Mouse (Mus musculus) thymus, adult 18-20 months (tissue): ENCODE measurements around the gene Ctnnd2.

Experiments
- DNase-seq, 2 experiments: peaks; one replicate each; pipeline ENCODE4 v3.0.0; 2022; ENCODE audit warnings: mixed read lengths in 2 of 2

Ctnnd2 gene

DNA sequence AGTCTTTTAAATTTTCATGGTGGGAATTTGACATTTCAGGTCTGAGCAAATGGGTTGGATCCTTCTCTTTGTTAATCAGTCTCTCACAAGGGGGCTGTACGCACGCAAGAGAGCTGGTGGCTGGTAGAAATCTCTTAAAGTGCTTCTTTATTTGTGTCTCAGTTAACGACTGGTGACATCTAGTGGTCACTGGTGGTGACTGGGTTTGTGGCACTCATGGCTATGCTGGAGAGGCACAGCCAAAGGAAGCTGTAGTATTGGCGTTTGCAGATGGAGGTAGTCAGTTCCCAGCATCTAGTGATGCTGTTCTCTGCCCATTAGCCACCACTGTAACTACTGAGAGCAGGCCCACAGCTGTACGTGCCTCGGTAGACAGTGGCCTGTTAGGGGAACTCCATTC is 568.3 kb downstream of the Ctnnd2 start:
- DNase-seq, result no peak

DNA sequence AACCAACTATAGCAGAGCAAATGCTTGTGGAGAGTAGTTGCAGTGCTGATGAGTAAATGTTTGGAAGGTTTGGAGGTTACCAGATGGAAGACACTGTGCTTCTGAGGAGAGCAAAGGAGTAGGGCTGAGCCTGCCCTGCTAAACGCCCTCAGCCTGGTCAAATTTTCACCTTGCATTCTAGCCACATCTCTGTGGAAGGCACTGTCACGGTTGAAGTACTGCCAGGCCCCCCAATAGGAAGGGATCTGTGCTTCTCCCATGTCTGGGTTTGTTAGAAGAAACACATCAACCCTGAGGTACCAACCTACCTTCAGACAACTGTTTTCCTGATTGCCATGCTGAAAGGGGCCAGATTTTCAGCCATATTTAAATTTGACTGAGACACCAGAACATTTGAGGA is 585.6 kb downstream of the Ctnnd2 start:
- DNase-seq, result no peak

GRCm38 (mm10) chr15:30762211-30762610 is 589.8 kb downstream of the Ctnnd2 start:
- no peak for DNase-seq

GRCm38 (mm10) chr15:30762695-30763285 is 590.4 kb downstream of the Ctnnd2 start:
- no peak for DNase-seq

GRCm38 (mm10) chr15:30776931-30777330 is 604.5 kb downstream of the Ctnnd2 start:
- DNase-seq, result no peak

GRCm38 (mm10) chr15:30777801-30778200 is 605.4 kb downstream of the Ctnnd2 start:
- no peak for DNase-seq

DNA sequence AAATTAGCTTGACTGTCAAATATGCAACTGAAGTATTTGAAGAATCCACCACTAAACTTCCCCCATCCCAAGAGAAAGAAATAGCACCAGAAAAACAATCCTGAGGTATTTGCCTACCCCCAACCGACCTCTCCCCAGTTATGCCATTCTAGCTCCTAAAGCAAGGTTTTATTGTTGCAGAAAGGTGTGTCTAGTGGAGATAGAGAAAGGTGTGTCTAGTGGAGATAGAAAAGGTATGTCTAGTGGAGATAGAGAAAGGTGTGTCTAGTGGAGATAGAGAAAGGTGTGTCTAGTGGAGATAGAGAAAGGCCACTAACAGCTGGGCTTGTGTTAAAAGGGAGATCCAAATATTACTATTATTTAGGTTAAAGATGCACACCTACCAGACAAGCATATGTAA is 607.5 kb downstream of the Ctnnd2 start:
- DNase-seq, result no peak

DNA sequence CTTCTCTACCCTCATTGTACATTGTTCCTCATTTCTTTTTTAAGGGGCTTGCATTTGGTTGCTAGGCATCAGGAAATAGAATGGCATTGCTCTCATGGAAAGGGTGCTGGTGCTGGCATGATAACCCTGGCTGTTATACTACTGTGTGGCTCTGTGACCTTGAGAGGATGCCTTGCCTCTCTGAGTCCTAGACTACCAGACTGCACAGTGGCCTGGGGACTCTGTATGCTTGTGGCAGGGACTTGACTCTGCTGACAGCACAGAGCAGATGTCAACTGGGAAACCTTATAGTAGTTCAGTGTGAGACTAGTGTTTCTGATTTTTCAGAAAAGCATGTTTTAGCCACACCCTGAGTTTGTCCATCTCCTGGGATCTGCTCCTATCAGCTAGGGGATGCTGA is 608.6 kb downstream of the Ctnnd2 start:
- DNase-seq, result no peak

DNA sequence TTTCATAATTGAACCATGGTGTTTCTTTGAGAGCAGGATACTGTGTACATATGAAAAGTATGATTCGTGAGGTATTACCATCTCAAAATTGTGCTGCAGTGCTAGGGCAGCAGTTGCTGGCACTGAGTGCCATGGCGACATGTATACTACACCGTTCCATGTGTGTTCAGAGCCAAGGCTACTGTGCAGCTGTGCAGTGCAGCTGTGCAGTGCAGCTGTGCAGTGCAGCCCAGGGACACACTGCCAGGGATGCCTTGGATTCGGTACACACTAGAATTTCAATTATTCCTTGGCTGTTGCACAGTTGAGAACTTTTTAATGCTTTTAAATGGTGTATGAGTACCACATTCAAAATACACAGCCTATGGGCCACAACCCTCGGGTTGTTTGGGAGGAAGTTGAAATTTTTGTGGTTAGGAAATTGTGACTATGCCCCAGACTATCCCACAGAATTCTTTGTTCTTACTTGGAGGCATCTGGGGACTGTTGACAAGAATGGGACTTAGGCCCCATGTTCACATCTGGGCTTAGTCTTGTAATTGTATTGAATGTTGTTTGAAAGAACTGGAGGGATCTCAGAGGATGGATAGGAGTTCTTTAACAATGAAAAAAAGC is 613.4 kb downstream of the Ctnnd2 start:
- no peak for DNase-seq

DNA sequence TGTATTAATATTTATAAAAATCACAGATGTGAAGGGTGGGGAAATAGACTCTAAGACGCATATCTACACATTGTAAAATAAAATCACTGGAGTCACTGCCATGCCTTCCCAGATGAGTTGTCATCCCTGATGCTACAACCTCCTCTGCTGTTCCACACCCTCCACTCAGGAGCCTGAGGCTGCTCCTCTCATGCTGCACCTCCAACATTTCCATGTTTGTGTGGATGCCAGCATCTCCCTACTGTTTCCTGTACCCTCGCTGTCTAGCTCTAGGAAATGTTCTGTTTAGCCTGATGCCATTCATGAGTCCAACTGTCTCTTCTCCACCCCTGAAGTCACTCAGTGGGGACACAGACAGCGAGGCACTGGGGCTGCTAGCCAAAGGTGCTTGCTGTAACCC is 620.9 kb downstream of the Ctnnd2 start:
- no peak for DNase-seq

GRCm38 (mm10) chr15:30795723-30796122 is 623.3 kb downstream of the Ctnnd2 start:
- DNase-seq, result no peak

DNA sequence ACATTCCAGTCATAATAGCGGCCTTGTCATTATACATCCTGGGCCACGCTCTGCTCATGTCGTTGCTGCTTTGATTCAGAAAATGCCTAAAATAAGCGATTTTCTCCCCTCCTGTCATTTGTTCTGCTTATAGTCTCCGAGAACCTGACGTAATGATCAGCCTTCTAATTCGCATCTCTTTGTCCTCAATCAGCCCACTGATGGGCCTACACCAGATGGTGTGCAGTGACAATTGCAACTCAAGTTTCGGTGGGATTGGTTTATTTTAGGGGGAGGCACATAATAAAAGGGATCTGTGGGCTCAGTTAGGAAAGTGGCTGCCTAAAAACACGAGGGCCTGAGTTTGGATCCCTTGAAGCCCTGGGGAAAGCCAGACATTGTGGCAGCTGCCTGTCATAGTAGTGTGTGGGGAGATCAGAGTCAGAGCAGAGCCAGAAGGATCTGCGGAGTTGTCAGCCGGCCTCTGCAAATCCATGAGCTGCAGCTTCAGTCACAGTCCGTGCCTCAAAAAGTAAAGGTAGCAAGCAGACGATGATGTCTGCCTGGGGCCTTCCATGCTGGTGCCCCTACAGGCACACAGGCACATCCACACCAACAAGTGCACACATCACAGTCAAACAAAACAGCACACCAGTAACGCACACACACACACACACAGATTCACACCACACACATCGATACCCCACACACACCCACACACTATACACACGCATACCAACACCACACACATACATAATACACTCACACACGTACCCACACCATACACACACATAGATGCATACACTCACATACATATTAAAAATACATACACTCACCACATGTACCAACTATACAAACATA is 655.3 kb downstream of the Ctnnd2 start:
- no peak for DNase-seq

GRCm38 (mm10) chr15:30857277-30858176 is 685.1 kb downstream of the Ctnnd2 start:
- no peak for DNase-seq

DNA sequence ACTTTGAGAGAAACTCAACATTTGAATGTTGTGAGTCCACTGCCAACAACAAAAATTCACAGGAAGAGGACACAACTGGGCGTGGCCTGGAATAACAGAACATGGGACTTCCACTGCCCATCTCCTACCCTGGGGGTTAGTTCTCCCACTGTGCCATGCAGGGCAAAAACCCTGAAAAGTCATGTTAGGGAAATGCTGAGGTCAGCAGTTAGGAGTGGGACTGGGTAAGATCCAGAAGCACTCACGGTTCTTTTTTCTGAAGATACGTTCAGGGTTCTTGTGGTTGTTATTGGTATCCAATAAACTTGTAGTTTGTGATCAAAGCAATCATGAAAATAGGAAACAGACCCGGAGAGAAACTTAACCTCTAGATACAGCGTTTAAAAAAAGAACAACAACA is 695.0 kb downstream of the Ctnnd2 start:
- DNase-seq, result no peak

GRCm38 (mm10) chr15:30869673-30870512 is 697.5 kb downstream of the Ctnnd2 start:
- DNase-seq, result no peak

- no peak for DNase-seq
Measured at GRCm38 (mm10) chr15:30875523-30875922, 703.1 kb downstream of the Ctnnd2 start.

DNA sequence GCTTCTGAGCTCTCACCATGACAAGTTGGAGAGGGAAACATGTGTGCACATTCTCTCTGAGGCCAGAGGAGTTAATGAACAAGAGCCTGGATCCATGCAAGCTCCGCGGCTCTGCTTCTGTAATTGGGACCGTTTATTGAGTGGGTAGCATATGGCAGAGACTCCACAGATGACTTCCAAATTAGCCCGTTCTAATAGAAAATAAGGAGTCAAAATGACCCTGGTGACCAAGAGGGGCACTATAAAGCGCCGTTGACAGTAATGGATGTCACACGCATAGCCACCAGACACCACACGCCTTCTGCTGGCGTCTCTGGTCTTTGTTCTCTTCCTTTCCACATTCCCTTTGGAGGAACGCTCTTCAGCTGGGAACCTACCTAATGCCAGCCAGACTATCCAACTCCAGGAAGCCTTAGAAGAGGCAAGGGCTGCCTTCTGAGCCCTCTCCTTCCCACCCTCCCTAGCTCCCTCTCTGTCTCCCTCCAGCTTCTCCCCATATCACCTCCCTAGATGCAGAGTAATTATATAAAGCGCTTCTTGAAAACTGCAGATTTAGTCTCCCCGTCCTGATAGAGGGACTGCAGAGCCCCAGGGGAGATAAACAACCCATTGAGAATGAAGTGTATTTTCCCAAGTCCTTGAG is 712.4 kb downstream of the Ctnnd2 start:
- DNase-seq, result no peak

GRCm38 (mm10) chr15:30885410-30885809 is 713.0 kb downstream of the Ctnnd2 start:
- no peak for DNase-seq

- DNase-seq, result no peak
Measured at GRCm38 (mm10) chr15:30887559-30887958, 715.2 kb downstream of the Ctnnd2 start.

DNA sequence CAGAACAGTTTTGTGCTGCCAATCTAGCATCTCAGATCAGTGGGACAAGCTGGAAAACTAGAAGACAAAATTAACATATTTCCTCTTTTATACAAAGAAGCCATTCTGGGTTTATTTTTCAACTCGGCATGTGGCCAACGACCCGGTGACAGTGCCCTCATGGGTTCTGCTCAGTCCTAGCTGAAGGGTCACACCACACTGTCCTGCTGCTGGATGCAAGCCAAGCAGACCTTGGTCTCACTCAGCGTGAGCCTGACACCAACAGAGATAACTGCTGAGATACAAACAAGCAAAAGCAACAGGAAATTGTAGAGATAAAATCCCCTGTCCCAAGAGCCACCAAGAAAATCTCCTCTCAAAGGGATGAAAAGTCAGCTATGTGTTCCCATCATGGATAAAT is 719.6 kb downstream of the Ctnnd2 start:
- DNase-seq, result no peak

- DNase-seq, result no peak
Measured at GRCm38 (mm10) chr15:30895063-30895462, 722.7 kb downstream of the Ctnnd2 start.

GRCm38 (mm10) chr15:30897342-30897741 is 724.9 kb downstream of the Ctnnd2 start:
- no peak for DNase-seq
